In genomic region chr8:117205884-117206283, GRCm38 (mm10) we compare ENCODE assay signal across 10 mouse cellular contexts.
"Had no signal": no experiment of that assay in that cellular context is flagged by ENCODE, and none has a peak within 500 bp of the region (broad histone marks: within the 10 kb centered on the region; RNA-seq: fewer than 3 reads in every experiment).

No protein-coding gene starts in this region.

- H3K4me3 ChIP-seq: kidney, embryonic 15.5 days; left cerebral cortex, adult 2 months; limb, embryonic 10.5 days; liver, embryonic 15.5 days; midbrain, embryonic 12.5 days had no signal

- H3K9me3 ChIP-seq: kidney, embryonic 15.5 days; limb, embryonic 10.5 days; liver, embryonic 15.5 days; midbrain, embryonic 12.5 days had no signal

- H3K9ac ChIP-seq: kidney, embryonic 15.5 days; liver, embryonic 15.5 days; midbrain, embryonic 12.5 days had no signal

- H3K4me2 ChIP-seq: kidney, embryonic 15.5 days; liver, embryonic 11.5 days; liver, embryonic 15.5 days; midbrain, embryonic 12.5 days had no signal

- DNase-seq: kidney, adult 2 months; lung, adult 2 months; thymus, postnatal 4 days had no signal

- H3K27me3 ChIP-seq: kidney, embryonic 15.5 days; liver, embryonic 15.5 days; midbrain, embryonic 12.5 days had no signal

- H3K27ac ChIP-seq: kidney, embryonic 15.5 days; left cerebral cortex, adult 2 months; limb, embryonic 10.5 days; liver, embryonic 15.5 days; midbrain, embryonic 12.5 days; stomach, postnatal 0 days had no signal

- H3K4me1 ChIP-seq: midbrain, embryonic 12.5 days had no signal
